Mouse (Mus musculus) stomach, postnatal 0 days (tissue): ENCODE measurements around the gene Sox6. TPM values are rescaled to one million over a fixed set of nuclear protein-coding genes. Genes with fewer than 3 reads are reported as not detected.

Experiments
- ATAC-seq: fragments of 200-750 bp; cut with Nextera tagmentation; 2 replicates; pipeline ENCODE4 v1.8.0; 2017; ENCODE audit not compliant: low FRiP score, low TSS enrichment
- DNase-seq: peaks from one replicate; pipeline ENCODE4 v3.0.0-alpha.2; 2016; ENCODE audit warnings: low spot score
- H3K27ac ChIP-seq: fragments of 300-500 bp; sonication (generic); replicated peaks from 2 replicates; pipeline ENCODE4 v1.5.1; 2014; ENCODE audit warnings: mild to moderate bottlenecking, control low read depth
- H3K27me3 ChIP-seq: fragments of 300-500 bp; sonication (generic); 2 replicates; pipeline ENCODE4 v1.6.1; 2014; ENCODE audit warnings: low read length; ENCODE audit not compliant: control insufficient read depth, insufficient read depth
- H3K36me3 ChIP-seq: fragments of 300-500 bp; sonication (generic); 2 replicates; pipeline ENCODE4 v1.6.1; 2014; ENCODE audit warnings: low read length, mixed read lengths; ENCODE audit not compliant: control insufficient read depth, insufficient read depth
- H3K4me1 ChIP-seq: fragments of 300-500 bp; sonication (generic); replicated peaks from 2 replicates; pipeline ENCODE4 v1.6.1; 2014; ENCODE audit warnings: antibody characterized with exemption; ENCODE audit not compliant: control insufficient read depth, insufficient read depth
- H3K4me2 ChIP-seq: fragments of 300-500 bp; sonication (generic); replicated peaks from 2 replicates; pipeline ENCODE4 v1.6.1; 2014; ENCODE audit warnings: low read depth, mild to moderate bottlenecking, control low read depth, moderate library complexity
- H3K4me3 ChIP-seq: fragments of 300-500 bp; sonication (generic); 2 replicates; pipeline ENCODE4 v1.5.1; 2014; ENCODE audit warnings: low read depth, low read length, control low read depth
- H3K9ac ChIP-seq: fragments of 300-500 bp; sonication (generic); 2 replicates; pipeline ENCODE4 v1.6.1; 2014; ENCODE audit warnings: mild to moderate bottlenecking, low read length, control low read depth, mixed read lengths
- H3K9me3 ChIP-seq: fragments of 300-500 bp; sonication (generic); 2 replicates; pipeline ENCODE4 v1.6.1; 2016; ENCODE audit warnings: low read length; ENCODE audit not compliant: control insufficient read depth
- CTCF ChIP-seq: IDR thresholded peaks from 2 replicates; pipeline ENCODE4 v1.5.1; 2016; ENCODE audit warnings: antibody characterized with exemption, low read depth, mild to moderate bottlenecking, moderate library complexity
- EP300 ChIP-seq: optimal IDR thresholded peaks from 2 replicates; pipeline ENCODE3; 2016; ENCODE audit warnings: antibody characterized with exemption
- WGBS: fragments of 180-500 bp; shearing (Covaris S2); extraction: QIAGEN DNeasy Blood & Tissue Kit; methylation state at CpG from one replicate; pipeline ENCODE4 v1.1.7; 2014; 5-methylcytosine and 5-hydroxymethylcytosine counted together
- polyA plus RNA-seq: library from polyadenylated mRNA; unstranded; fragments of >200 nt; fragmentation: Nextera tagmentation; extraction: Ambion mirVana; gene quantifications from 2 replicates; pipeline ENCODE4 v1.2.1, GENCODE M21; 2015

The Sox6 gene
- polyA plus RNA-seq, 1 experiment from 2014 or later, result 28.7 TPM

DNA sequence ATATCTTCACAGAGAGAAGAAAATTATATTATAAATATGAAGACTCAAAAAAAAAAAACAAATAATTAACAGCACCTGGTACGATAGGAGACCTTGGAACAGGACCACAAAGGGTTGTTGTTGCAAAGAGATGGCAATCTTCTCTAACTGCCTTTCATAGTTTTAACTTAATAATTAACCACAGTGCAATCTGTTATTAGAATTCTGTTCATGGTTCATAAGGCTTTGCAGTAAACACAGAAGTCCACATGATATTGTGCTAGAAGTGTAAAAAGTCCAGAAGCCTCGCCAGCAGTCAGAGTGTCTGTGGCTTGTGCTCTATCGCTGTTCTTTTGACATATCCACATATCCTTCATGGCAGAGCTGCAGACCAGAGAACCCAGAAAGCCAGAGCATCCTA lies 354.5 kb downstream of the Sox6 start:
- Histone ChIP-seq H3K9ac (no peak overlapping the region), H3K4me3 (no peak overlapping the region), H3K9me3 (no peaks in the 10 kb centered on the region), H3K4me2 (no peak overlapping the region), H3K36me3 (no peaks in the 10 kb centered on the region), H3K4me1 (no peaks in the 10 kb centered on the region), H3K27ac (no peak overlapping the region), H3K27me3 (no peaks in the 10 kb centered on the region)
- 82% methylated on average over 3 of the region's 3 CpGs for WGBS
- no peak for DNase-seq
- ATAC-seq, result no peak
- TF ChIP-seq CTCF, result no peak
- no peak for TF ChIP-seq EP300

DNA sequence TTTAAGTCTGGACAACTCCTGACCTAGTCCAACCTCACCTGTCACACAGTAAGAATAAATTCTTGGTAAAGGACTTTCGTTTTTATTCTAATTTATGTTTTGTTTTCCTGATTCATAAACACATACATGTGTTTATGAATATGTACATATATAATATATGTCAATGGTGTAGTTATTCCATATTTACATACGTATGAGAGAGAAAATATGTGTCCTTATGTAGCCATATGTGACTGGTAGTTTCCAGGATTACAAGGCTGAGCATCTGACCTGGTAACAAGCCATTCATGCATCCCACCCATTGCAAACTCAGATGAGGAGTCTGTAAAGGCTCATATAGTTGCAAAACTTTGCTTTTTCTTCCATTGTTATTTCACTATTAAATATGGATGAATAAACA lies 366.8 kb downstream of the Sox6 start:
- Histone ChIP-seq H3K4me3 (no peak overlapping the region), H3K4me2 (no peak overlapping the region), H3K27me3 (no peaks in the 10 kb centered on the region), H3K27ac (no peak overlapping the region), H3K4me1 (no peaks in the 10 kb centered on the region; the same call in 1 of the 2 replicates), H3K9ac (no peak overlapping the region), H3K36me3 (no peaks in the 10 kb centered on the region), H3K9me3 (no peaks in the 10 kb centered on the region)
- 69% methylated on average over 2 of the region's 2 CpGs for WGBS
- DNase-seq (no peak), ATAC-seq (no peak)
- TF ChIP-seq EP300 (no peak), CTCF (no peak)

DNA sequence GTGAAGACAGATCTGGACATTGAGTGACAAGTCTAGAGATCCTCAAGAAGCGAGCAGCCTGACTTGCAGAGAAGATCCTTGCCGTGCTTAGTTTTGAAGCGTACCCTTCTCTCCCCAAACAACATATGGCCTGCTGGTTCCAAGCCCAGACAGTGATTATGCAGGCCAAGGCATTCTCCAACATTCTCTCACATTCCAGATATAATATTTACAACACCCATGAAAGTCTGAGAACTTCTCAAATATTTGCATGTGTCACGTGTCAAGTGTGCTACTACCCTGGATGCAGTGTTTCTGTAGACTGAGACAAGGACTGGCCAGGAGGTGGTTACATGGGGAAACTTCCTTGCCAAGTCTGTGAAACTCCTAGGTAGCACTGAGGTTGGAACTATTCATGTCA lies 367.3 kb downstream of the Sox6 start:
- no peaks in the 10 kb centered on the region; the same call in 1 of the 2 replicates for H3K4me1 ChIP-seq
- H3K9me3 ChIP-seq, result no peaks in the 10 kb centered on the region
- no peak overlapping the region for H3K27ac ChIP-seq
- H3K4me2 ChIP-seq, result no peak overlapping the region
- no peaks in the 10 kb centered on the region for H3K27me3 ChIP-seq
- H3K4me3 ChIP-seq, result no peak overlapping the region
- 36% methylated on average over 4 of the region's 4 CpGs for WGBS
- TF ChIP-seq CTCF (no peak), EP300 (no peak)
- H3K9ac ChIP-seq, result no peak overlapping the region
- no peak for ATAC-seq
- no peak for DNase-seq
- H3K36me3 ChIP-seq, result no peaks in the 10 kb centered on the region

DNA sequence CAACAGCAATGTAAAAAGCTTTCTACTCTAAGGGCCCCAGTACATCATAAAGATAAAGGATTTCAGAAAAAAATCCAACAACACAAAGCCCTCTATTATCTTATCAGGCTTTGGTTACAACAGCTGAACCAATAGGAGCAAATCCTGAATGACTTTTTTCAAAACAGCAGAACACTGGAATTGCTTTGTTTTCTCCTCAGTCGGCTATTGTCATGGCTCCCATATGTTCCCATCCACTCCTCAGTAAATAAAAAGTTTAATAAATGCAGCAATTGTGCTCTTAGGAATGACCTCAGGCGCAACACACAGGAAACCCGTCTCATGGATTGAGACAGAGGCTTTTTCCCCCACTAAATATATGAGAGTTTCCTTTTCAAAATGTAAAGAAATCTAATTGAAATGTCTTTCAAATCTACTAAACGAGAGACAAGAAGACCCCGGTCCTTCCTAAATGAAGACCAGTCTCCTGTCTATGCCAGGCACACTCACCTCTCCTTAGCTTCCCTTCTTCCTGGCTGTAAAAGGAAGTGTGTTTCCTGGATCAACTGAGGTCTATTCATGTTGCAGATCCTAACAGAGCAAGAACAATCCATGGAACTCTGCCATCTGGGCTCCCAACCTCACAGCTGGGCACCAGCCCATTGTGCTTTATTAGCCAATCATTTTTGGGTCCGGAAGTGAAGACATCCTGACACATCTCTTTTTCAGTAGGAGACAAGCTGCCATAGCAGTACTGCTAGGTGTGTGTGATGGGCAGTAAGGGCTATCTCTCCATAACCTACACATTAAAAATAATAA lies 369.2 kb downstream of the Sox6 start:
- H3K9ac ChIP-seq, result no peak overlapping the region
- no peak overlapping the region for H3K4me3 ChIP-seq
- no peak overlapping the region for H3K27ac ChIP-seq
- H3K27me3 ChIP-seq, result no peaks in the 10 kb centered on the region
- 63% methylated on average over 6 of the region's 6 CpGs for WGBS
- no peaks in the 10 kb centered on the region for H3K9me3 ChIP-seq
- no peaks in the 10 kb centered on the region for H3K36me3 ChIP-seq
- H3K4me1 ChIP-seq, result no peaks in the 10 kb centered on the region; the same call in 1 of the 2 replicates
- no peak for TF ChIP-seq EP300
- no peak for TF ChIP-seq CTCF
- ATAC-seq (no peak), DNase-seq (no peak)
- no peak overlapping the region for H3K4me2 ChIP-seq

DNA sequence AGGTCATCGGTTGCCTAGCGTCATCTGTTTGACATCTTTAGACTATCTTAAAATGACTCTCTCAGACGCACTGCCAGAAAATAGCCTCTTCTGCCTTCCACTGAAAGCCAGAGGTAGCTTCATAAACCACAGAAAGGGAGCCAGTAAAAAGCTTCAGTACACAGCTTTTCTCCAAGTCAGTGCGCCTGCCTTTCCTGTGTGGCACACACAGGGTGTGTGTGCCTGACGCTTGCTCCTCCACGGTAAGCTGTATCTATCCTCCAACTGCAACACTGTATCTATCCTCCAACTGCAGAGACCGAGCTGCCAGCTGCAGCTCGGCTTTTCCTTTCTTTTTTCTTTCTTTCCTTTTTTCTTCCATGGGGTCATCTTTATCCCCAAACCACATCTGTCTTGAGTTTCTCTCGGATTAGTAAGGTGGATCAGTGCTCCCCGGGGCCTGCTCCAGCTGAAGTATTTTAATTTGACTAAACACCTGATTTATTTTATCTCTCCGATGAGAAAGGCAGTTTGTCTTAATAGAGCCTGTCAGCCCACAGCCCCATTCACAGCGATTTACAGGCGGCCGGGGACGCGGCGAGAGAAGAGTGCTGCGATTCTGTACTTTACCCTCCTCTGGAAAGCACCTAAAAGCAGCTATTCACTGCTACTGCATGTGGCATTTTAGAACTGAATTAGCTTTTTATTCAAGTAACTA lies 371.8 kb downstream of the Sox6 start:
- no peaks in the 10 kb centered on the region for H3K9me3 ChIP-seq
- H3K36me3 ChIP-seq, result no peaks in the 10 kb centered on the region
- H3K4me3 ChIP-seq, result 0 out of 2 replicates have a peak overlapping the region, but pooled peaks have one; percentile 4
- TF ChIP-seq EP300 (no peak), CTCF (no peak)
- 0 out of 2 replicates have a peak overlapping the region, but pooled peaks have one; percentile 18 for H3K27ac ChIP-seq
- ATAC-seq (no peak), DNase-seq (no peak)
- H3K4me2 ChIP-seq, result peak overlapping the region; percentile 34
- 38% methylated on average over 18 of the region's 18 CpGs for WGBS
- no peak overlapping the region for H3K9ac ChIP-seq
- H3K27me3 ChIP-seq, result no peaks in the 10 kb centered on the region
- no peaks in the 10 kb centered on the region; the same call in 1 of the 2 replicates for H3K4me1 ChIP-seq

DNA sequence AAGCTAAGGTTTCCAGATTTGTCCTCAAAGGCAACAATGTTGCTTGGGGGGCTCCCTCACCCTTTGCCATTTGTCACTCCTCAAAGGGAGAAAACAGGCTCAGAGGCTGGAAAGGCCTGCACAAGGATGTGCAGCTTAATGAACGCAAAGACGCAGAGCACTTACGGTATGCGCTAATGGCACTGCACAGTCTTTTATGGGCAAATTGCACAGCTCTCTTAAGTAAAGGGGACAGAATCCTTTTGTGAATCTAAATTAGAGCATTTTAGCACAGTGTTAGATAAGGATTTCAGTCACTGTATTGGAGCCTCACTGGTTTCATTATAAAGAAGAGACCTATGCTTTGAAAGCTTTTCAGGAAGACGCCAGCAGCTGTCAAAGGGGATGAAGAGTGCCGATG lies 375.2 kb downstream of the Sox6 start:
- DNase-seq (no peak), ATAC-seq (no peak)
- no peak overlapping the region for H3K4me3 ChIP-seq
- H3K36me3 ChIP-seq, result no peaks in the 10 kb centered on the region
- no peak overlapping the region for H3K27ac ChIP-seq
- H3K9ac ChIP-seq, result no peak overlapping the region
- H3K4me1 ChIP-seq, result no peaks in the 10 kb centered on the region
- WGBS, result 71% methylated on average over 6 of the region's 6 CpGs
- TF ChIP-seq EP300 (no peak), CTCF (no peak)
- no peaks in the 10 kb centered on the region for H3K9me3 ChIP-seq
- H3K4me2 ChIP-seq, result no peak overlapping the region
- no peaks in the 10 kb centered on the region for H3K27me3 ChIP-seq
